Mouse (Mus musculus): ENCODE measurements around the gene Tmem176b.

- TF ChIP-seq POLR2A (IDR thresholded peaks at IDR 0.05; ENCODE audit: borderline replicate concordance, control insufficient read depth, low read depth, low read length): no peak
- TF ChIP-seq CTCF (IDR thresholded peaks at IDR 0.05; ENCODE audit: control insufficient read depth, insufficient read depth, low read length): no peak
Measured at GRCm38 (mm10) chr6:48833515-48833914, 7.8 kb downstream of the Tmem176b start.
